Mouse (Mus musculus): ENCODE measurements at regions not wholly inside any gene's neighbourhood (a gene's known extent, or its start where the extent isn't known, plus 50 kb on each side); places are given as distances from the start of the nearest gene placed in this dataset.

DNA sequence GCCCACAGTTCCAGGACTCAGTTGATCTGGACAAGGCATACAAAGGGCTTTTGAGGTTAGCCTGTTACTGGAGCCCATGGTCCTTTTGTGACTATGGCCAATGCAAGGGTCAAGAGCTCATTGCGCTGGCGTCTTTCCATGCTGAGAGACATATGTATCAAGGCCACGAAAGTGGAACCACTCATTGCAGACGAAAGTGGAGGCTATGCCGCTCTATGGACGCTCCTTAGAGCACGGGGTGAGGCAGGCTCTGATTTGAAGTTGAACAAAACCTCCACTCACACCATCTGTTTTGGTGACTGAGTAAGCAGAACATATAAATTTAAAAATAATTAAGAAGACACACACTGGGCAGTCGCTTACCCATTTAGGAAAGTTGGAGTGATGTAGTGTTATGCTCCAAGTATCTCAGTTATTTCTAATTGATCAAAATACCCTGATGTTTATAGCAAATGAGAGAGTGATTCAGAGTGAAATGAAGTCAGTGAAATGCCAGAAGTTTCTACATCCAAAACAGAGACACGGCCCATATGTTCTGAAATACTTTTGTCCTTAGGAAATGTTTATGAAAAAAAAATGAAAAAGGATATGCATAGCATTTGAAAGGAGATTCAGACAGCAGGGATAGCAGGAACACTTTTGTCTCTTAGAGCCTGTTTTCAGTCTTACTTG is 321.8 kb downstream of the Fgf9 start:
- no peak for TF ChIP-seq CTCF (IDR thresholded peaks at IDR 0.05; ENCODE audit: low read depth)
- Histone ChIP-seq H3K36me3 (ENCODE audit: insufficient read depth) (no peaks in the 10 kb centered on the region), H3K9ac (no peak overlapping the region), H3K4me3 (ENCODE audit: low read depth, low read length) (no peak overlapping the region), H3K27me3 (ENCODE audit: insufficient read depth, low read length) (no peaks in the 10 kb centered on the region), H3K27ac (ENCODE audit: low read depth, low read length) (no peak overlapping the region), H3K9me3 (ENCODE audit: low read length) (no peaks in the 10 kb centered on the region), H3K4me1 (ENCODE audit: insufficient read depth) (no peaks in the 10 kb centered on the region), H3K4me2 (ENCODE audit: low read depth) (no peak overlapping the region)
- ATAC-seq (peak; percentile 32; the same call in 1 of the 2 replicates), DNase-seq (peak; percentile 27)
- 78% methylated on average over 9 of the region's 9 CpGs for WGBS

DNA sequence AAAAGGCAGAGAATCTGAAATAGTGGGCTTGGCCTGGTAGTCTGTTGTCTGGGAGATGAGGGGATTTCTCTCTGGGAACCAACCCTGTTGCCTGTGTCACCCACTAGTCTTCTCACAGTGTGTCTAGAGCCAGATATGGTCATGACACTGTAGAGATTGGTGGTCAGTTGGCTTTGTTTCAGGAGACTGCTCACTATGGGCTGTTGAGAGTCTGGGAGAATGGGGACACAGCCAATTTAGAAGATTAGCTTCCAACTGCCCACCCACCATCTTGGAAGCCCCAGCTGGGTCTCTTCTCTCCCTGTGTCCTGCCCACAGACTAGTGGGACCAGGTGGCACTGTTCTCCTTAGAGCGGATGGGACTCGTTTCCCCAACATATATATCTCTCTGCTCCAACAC is 320.4 kb downstream of the Fgf9 start:
- Histone ChIP-seq H3K9me3 (ENCODE audit: low read length) (no peaks in the 10 kb centered on the region), H3K4me1 (ENCODE audit: insufficient read depth) (no peaks in the 10 kb centered on the region), H3K27ac (ENCODE audit: low read depth, low read length) (no peak overlapping the region), H3K4me3 (ENCODE audit: low read depth, low read length) (no peak overlapping the region), H3K9ac (no peak overlapping the region), H3K36me3 (ENCODE audit: insufficient read depth) (no peaks in the 10 kb centered on the region), H3K27me3 (ENCODE audit: insufficient read depth, low read length) (no peaks in the 10 kb centered on the region), H3K4me2 (ENCODE audit: low read depth) (no peak overlapping the region)
- TF ChIP-seq CTCF (IDR thresholded peaks at IDR 0.05; ENCODE audit: low read depth): no peak
- DNase-seq (no peak), ATAC-seq (no peak)
- whole genome bisulfite sequencing: 94% methylated on average over 2 of the region's 2 CpGs

DNA sequence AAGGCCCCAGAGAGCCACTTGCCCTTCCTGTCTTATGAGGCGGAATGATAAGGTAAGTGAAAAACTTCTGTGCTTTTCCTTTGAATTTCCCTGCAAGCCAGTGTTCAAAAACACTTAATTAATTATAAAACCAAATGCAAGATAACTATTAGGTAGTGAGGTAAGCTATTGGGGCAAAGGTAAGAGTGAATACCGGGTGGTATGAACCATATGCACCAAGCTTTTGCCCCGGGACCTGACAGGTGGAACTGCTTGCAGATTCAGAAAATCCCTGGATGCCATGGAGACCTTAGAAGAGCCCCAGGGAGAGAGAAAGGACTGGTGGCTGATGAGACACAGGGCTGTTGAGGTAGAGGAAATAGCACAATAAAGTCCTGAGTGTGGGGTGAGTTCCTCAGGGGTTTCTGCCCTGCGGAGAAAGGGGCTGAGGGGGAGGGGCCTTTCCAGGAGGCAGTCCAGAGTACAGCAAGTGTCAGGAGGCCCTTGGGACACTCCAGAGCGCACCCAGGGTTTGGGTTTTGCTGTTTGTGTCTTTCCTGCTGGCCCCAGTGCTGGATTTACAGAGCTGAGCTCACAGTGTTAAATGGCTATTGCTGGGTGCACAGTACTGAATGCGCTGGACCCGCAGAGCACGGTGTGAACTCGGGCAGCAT is 317.1 kb downstream of the Fgf9 start:
- 66% methylated on average over 9 of the region's 9 CpGs for WGBS
- Histone ChIP-seq H3K36me3 (ENCODE audit: insufficient read depth) (no peaks in the 10 kb centered on the region), H3K27ac (ENCODE audit: low read depth, low read length) (no peak overlapping the region), H3K9ac (no peak overlapping the region), H3K4me1 (ENCODE audit: insufficient read depth) (no peaks in the 10 kb centered on the region), H3K4me3 (ENCODE audit: low read depth, low read length) (no peak overlapping the region), H3K27me3 (ENCODE audit: insufficient read depth, low read length) (no peaks in the 10 kb centered on the region), H3K4me2 (ENCODE audit: low read depth) (no peak overlapping the region), H3K9me3 (ENCODE audit: low read length) (no peaks in the 10 kb centered on the region)
- DNase-seq: no peak
- ATAC-seq: no peak
- no peak for TF ChIP-seq CTCF (IDR thresholded peaks at IDR 0.05; ENCODE audit: low read depth)

GRCm38 (mm10) chr14:58375056-58375455 is 304.7 kb downstream of the Fgf9 start:
- TF ChIP-seq CTCF (IDR thresholded peaks at IDR 0.05; ENCODE audit: low read depth): no peak
- Histone ChIP-seq H3K36me3 (ENCODE audit: insufficient read depth) (no peaks in the 10 kb centered on the region), H3K27me3 (ENCODE audit: insufficient read depth, low read length) (no peaks in the 10 kb centered on the region), H3K4me1 (ENCODE audit: insufficient read depth) (no peaks in the 10 kb centered on the region), H3K4me2 (ENCODE audit: low read depth) (no peak overlapping the region), H3K27ac (ENCODE audit: low read depth, low read length) (no peak overlapping the region), H3K4me3 (ENCODE audit: low read depth, low read length) (no peak overlapping the region), H3K9ac (no peak overlapping the region), H3K9me3 (ENCODE audit: low read length) (no peaks in the 10 kb centered on the region)
- ATAC-seq (no peak), DNase-seq (no peak)

DNA sequence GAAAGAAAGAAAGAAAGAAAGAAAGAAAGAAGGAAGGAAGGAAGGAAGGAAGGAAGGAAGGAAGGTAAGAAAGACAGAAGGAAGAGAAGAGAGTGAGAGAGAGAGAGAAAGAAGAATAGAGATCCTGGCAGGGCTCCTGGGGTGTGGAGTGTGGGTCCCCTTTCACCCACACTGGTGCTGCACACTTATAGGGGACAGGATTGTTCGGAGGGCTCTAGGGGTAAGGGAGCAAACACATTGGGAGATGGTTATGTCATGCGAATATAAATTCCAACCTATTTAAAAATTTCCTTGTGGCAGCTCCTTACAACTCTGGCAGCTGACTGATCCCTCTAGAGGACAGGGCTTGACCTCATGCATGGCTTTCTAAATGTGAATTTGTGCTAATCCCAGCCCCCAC is 286.5 kb downstream of the Fgf9 start:
- no peaks in the 10 kb centered on the region for H3K9me3 ChIP-seq (ENCODE audit: low read length)
- DNase-seq: no peak
- no peaks in the 10 kb centered on the region for H3K36me3 ChIP-seq (ENCODE audit: insufficient read depth)
- no peaks in the 10 kb centered on the region for H3K27me3 ChIP-seq (ENCODE audit: insufficient read depth, low read length)
- H3K9ac ChIP-seq: no peak overlapping the region
- H3K4me2 ChIP-seq (ENCODE audit: low read depth): no peak overlapping the region
- WGBS: 74% methylated on average over 2 of the region's 2 CpGs
- ATAC-seq: no peak
- no peaks in the 10 kb centered on the region for H3K4me1 ChIP-seq (ENCODE audit: insufficient read depth)
- TF ChIP-seq CTCF (IDR thresholded peaks at IDR 0.05; ENCODE audit: low read depth): no peak
- no peak overlapping the region for H3K4me3 ChIP-seq (ENCODE audit: low read depth, low read length)
- no peak overlapping the region for H3K27ac ChIP-seq (ENCODE audit: low read depth, low read length)

- Histone ChIP-seq H3K27ac (ENCODE audit: low read depth, low read length) (no peak overlapping the region), H3K36me3 (ENCODE audit: insufficient read depth) (no peaks in the 10 kb centered on the region), H3K4me3 (ENCODE audit: low read depth, low read length) (no peak overlapping the region), H3K4me2 (ENCODE audit: low read depth) (no peak overlapping the region), H3K9ac (no peak overlapping the region), H3K27me3 (ENCODE audit: insufficient read depth, low read length) (no peaks in the 10 kb centered on the region), H3K9me3 (ENCODE audit: low read length) (no peaks in the 10 kb centered on the region), H3K4me1 (ENCODE audit: insufficient read depth) (no peaks in the 10 kb centered on the region)
- no peak for TF ChIP-seq CTCF (IDR thresholded peaks at IDR 0.05; ENCODE audit: low read depth)
- ATAC-seq: no peak
- DNase-seq: no peak
Observed at GRCm38 (mm10) chr14:58352986-58353385, 282.6 kb downstream of the Fgf9 start.

DNA sequence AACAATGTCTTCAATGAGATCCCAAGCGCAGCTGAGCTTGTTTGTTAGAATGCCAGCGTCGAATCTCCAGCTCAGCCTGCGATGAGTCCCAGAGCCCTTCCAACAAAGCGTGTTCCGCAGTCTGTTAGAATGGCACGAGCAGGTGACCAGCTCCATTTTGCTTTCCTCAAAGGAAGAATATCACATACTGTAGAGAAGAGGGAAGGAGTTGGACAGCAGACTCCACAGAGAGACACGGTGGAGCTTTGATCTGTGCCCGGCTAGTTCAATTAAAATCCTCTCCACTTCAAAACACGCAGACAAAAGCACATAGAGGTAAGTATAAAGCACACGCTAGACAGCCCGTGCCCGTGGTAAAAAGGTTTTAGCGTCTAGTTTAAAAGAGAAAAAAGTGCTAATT is 265.8 kb downstream of the Fgf9 start:
- no peaks in the 10 kb centered on the region for H3K9me3 ChIP-seq (ENCODE audit: low read length)
- DNase-seq: peak; percentile 14
- ATAC-seq: no peak; the same call in 1 of the 2 replicates
- no peak for TF ChIP-seq CTCF (IDR thresholded peaks at IDR 0.05; ENCODE audit: low read depth)
- no peak overlapping the region for H3K9ac ChIP-seq
- H3K4me2 ChIP-seq (ENCODE audit: low read depth): no peak overlapping the region
- H3K4me1 ChIP-seq (ENCODE audit: insufficient read depth): no peaks in the 10 kb centered on the region
- no peaks in the 10 kb centered on the region for H3K27me3 ChIP-seq (ENCODE audit: insufficient read depth, low read length)
- 34% methylated on average over 14 of the region's 14 CpGs for WGBS
- H3K27ac ChIP-seq (ENCODE audit: low read depth, low read length): no peak overlapping the region
- H3K36me3 ChIP-seq (ENCODE audit: insufficient read depth): no peaks in the 10 kb centered on the region
- H3K4me3 ChIP-seq (ENCODE audit: low read depth, low read length): no peak overlapping the region

Measured in forebrain, postnatal 0 days (tissue).